Mouse (Mus musculus) retina, adult 2 months (tissue): ENCODE results near the gene Sac3d1.

Experiments
- DNase-seq: peaks from one replicate; pipeline ENCODE4 v3.0.0-alpha.2; 2012; ENCODE audit warnings: low read depth, low spot score

Gene Sac3d1

DNA sequence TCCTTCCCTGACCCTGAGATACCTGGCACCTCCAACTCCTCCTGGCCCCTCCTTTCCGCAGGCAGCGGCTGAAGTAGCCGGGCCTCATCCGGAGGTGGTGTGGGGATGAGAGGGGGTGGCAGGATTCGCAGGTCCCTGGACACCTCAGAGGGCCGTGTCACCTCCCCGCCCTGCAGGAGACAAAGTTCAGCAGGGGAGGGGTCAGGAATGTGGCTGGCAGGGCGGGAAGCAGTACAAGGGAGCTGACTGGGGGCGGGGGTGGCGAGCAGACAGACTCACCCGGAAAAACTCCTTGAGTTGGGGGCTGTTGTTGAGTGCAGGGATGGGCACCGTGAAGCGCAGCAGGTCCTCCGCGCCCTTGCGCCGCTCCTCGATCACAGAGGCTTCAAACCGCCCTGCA, 3.3 kb upstream of the Sac3d1 start:
- no peak for DNase-seq

DNA sequence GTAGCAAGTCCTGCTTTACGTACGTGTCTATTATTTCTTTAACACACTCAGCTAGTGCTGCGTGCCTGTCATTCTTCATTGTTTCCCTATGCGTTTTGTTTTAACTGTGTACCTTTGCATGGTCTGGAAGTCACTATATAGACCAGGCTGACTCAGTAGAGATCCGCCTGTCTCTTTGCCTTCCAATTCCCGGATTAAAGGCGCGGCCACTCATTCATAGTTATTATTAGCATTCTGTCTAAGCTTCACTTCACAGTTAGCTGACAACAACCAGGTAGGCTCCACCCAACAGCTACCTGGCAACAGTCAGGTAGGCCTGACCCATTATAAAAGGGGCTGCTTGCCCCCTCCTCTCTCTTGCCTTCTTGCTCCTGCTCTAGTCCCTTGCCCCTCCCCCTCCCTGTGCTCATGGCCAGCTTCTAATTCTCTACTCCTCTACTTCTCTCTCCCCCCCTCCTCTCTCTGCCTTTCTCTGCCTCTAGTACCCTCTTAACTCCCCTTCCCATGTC, 281 bp upstream of the Sac3d1 start:
- no peak for DNase-seq

DNA sequence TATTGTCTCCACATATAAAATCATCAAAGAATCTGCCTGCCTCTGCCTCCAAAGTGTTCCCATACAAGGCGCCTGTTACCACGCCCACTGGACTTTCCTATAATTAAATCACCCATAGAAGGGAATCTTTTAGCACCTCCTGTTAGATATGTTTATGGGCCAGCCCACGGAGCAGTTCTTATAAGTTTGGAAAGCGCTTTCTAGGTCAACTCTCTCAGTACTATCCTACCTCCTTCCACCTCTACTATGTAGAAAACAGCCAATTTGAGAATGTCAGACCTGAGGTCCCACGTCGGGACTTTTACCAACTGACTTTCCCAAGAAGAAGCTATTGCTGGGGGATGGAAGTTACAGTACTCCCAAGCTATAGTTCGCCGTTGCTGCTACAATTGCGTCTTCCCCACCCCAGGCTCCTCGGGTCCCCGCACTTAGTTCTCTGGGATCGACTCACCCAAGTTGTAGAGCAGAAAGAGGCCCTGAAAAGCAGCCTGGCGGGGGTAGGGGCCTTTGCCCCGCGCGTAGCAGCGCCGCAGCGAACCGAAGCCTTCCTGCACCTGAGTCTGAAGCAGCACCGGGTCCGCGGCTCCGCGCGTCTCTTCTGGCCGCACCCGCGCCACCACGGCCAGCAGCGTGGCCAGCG, 984 bp downstream of the Sac3d1 start:
- DNase-seq: no peak

DNA sequence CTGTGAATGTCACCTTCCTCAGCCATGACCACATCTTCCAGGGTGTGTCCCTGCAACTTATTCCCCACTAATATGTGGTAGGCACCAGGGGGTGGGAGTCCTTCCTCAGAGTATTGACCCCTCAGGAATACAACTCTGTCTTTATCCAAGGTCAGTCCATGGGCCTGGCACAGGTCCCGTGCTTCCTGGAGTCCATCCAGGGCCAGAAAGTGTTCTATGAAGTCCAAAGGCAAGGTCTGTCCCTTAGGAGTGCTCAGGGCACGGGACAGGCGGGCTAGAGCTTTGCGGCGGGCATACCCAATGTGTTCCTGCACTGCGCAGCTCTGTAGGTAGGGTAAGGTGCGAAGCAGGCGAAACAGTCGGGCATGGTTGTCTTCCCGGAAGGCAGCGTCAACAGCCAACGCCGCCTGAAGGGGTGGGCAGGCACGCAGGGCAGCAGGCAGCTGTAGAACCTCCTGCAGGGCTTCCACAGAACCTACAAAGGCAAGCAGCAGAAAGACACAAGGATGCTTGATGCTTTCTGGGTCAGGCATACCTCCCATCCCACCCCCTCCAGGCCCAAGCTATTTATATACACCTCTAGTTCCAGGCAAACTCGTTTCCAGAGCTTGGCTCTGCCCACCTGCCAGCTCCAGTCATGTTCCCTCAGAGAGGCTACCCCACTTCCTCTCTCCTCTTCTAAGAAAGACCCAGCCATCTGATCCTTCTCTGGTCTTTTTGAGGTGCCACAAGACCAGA, 2.2 kb downstream of the Sac3d1 start:
- no peak for DNase-seq

DNA sequence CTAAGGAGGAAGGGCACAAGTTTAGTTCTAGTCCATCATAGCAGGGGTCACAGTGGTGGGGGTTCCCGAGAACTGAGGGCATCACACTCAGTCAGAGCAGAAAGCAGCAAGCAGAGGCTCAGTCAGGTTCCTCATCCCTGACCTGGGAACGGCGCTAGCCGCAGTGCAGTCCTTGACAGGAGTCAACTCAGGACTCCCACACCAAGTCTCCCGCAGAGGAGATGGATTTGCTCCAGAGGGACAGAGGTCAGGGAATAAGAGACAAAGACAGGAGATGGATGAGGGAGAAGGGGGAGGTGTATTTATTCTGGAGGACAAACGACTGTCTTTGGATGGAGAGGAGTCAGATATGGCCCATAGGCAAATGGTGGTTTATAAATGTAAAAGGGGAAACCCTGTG, 5.3 kb downstream of the Sac3d1 start:
- DNase-seq: no peak

DNA sequence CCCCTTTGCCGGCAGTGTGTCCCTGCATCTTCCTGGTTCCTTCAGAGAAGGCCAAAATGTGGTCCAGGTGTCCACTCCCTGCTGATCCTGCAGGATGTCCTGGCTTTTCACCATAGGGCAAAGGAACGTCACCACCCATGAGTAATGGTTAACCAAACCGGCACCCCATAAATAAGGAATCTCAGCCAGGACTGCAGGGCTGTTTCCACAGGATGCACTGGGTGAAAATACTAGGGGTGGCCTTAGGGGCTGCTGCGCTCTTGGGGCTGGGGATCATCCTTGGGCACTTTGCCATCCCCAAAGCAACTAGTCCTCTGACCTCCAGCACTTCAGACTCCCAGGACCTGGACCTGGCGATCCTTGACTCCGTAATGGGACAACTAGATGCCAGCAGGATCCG, 12.9 kb downstream of the Sac3d1 start, which contains the start of gene Naaladl1:
TSS of gene Naaladl1 (plus strand) at position 197 of the 400 bp plus-strand sequence.
- no peak for DNase-seq

DNA sequence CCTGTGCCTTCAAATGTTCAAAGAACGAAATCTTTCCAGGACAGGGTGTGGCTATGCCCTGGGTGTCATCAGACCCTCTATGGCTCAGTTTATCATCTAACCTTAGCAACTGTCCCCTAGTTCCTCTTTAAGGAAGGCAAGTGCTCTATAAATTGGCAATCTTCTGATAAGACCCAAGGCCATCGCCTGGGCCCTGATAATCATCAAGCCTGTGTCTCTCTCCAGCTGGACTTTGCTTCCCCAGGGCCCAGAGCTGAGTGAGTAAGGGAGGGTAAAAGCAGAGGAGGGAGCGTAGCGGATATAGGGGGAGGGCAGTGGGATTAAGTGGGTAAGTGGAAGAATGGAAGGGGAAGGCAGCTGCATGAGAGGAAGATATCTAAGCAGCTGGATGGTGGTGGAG, 14.0 kb downstream of the Sac3d1 start:
- DNase-seq: no peak

DNA sequence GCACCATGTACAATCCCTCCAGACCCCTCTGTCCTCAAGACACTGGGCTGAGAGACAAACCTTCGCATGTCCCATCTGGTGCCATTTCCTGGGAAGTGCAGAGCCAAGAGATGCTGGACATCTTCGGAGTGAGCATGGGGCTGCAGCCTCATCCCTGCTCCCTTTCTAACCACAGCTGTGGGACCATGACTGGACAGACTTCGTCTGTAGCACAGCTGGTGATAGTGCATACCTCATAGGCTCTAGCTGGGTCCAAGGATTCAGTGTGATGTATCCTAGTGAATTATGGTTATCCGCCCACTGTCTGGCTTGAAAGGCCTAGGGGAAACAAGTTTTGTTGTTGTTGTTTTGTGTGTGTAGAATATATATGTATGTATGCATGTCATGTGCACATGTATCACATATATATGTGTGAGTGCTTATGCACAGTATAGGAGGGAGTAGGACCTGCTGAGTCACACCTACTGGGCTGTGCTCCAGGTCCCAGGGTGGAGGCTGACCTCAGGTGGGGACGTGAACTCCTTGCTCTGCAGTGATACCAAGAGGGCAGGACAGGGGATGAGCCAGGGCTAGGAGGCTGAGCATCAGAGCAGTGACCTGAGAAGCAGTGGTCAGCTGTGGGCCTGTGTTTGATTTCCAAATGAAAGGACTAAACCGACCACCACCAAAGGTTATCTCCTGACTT, 16.1 kb downstream of the Sac3d1 start:
- DNase-seq: no peak

DNA sequence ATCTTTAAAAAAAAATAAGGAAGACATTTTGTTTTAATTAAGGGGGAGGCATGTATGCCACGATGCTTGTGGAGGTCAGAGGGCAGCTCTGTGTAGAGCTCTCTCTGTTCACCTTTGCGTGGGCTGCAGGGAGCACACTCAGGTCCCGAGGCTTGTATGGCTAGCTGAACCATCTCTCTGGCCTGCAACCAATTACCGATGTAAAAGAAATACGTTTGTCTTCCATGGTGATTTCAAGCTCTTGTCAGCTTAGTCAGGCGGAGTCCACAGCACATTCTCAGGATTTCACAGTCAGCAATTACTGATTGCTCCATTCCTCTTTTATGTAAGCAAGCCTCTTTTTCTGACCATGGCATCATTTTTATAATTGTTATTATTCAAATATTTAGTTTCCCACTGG, 17.3 kb downstream of the Sac3d1 start:
- no peak for DNase-seq

DNA sequence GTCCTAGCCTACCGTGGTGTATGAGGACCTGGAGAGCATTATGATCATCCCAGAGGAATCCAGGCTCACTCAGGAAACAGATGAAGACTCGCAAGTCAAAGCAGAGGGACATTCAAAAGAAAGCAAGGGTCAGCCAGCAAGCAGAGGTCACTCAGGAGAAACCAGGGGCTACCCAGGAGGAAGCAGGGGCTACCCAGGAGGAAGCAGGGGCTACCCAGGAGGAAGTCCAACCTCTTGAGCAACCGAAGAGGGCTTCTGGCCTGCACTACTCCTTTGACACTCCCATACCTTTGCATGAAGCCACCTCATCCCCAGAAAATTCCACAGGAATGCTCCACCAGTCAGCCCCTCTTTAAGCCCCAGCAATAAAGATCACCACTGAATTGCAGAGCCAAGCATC, 20.6 kb downstream of the Sac3d1 start:
- no peak for DNase-seq

DNA sequence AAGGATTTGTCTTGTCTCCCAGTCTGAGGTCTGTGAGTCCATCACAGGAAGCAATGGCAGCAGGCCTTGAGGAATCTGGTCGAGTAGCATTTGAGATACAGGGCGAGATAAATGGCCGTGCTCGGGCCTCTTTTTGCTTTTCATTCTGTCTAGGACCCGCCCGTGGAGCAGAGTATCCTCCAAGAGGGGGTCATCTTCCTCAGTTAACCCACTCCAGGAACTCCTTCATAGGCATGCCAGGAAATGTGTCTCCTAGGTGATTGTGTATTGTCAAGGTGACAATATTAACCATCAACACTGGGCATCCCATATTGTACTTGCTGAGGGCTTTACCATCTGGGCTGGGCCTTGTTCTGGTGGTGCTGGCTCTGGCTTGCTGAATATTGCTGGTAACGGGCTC, 24.3 kb downstream of the Sac3d1 start, which contains the start of gene AC131692.1:
TSS of gene AC131692.1 (plus strand) at position 301 of the 400 bp plus-strand sequence.
- DNase-seq: no peak

DNA sequence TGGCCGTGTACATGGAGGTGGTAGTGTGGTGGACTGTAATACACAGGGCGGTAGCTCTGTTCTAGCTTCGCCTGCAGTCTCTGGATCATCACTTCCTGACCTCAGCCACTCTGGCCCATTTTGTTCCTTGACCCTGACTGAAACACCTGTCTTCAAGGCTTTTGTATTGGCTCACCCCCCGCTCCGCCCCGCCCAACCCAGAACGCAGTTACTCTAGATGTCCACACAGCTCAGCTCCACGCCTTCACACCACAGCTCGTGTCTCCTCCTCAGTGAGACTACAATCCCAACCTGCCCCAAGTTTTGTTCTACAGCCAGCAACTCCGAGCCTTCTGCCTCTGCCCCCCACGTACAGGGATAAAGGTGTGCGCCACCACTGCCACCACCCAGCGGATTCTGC, 29.6 kb downstream of the Sac3d1 start:
- no peak for DNase-seq

DNA sequence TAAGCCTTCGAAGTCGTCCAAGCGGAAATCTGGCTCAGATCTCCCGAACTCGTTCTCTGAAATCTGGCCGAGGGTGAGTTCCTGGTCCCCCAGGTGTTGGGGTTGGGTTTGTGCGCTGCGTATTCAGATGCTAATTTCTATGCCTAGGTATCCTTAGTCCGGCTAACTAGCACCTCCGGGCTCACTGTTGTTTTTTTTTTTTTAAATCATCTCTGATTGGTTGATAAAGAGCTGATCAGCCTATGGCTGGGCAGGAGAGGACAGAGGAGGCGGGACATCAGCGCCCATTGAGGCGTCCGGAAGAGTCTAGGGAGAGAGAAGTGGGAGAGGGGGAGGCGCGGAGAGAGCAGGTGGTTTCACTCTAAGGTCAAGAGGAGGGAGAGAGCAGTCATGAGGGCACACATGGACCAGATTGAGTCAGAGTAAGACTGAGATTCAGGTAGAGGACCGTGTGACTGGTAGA, 33.0 kb downstream of the Sac3d1 start:
- no peak for DNase-seq

DNA sequence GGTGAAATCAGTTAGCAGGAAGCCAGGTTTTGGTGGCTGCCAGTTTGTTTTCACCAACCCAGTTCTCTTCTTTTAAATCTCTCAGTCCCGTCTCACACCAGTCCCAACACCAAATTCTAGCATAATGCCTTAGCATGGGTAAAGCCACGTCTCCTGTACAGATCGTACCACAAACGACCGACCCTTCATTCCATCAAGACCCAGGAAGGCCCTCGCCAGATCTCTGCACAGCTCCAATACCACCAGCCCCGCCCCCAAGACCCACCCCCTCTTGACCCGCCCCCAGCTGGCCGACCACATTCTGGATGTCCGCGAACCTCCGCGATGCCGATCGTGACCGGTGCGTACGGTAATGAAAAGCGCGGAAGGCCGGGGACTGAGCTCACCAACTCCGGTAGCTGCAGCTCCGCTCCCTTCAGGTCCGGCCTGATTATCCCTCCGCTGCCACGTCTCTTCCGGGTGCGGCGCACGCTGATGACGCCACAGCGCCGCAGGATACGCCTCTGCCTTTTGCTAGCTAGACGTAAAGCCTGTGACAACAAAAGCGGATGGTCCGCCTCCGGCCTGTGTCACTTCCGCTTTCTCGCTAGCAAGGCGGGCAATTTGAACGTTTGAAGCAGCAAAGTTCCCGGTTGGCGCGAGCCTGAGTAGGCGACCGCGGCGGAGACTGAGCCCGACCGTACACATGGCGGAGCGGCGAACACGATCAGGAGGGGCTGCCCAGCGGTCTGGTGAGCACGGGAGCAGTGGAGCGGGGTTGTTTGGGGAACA, 33.8 kb downstream of the Sac3d1 start, which contains the start of the genes Zfpl1 and Cdca5:
TSS of gene Zfpl1 (minus strand) at position 479 of the 771 bp plus-strand sequence.
TSS of gene Cdca5 (plus strand) at position 506 of the 771 bp plus-strand sequence.
- peak; percentile 97 for DNase-seq

DNA sequence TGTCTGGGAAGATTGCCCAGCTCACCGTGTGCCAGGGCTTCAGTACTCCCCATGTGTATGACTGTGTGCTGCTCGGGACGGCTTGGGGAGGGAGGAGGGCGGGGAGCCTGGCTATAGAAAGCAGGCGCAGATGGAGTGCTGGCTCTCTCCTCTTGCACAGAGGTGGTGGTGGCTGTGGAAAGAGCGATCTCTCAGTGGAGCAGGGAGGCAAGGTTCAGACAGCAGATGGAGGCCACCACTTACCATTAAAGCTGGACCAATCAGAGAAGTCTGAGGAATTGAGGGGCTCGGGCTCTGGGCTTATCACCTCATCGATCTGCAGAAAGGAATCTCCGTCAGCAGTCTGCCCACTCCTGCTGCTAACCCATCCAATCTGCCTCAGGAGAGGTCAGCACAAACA, 36.3 kb downstream of the Sac3d1 start, which contains the start of gene Gm28374:
TSS of gene Gm28374 (minus strand) at position 101 of the 400 bp plus-strand sequence.
- DNase-seq: no peak

DNA sequence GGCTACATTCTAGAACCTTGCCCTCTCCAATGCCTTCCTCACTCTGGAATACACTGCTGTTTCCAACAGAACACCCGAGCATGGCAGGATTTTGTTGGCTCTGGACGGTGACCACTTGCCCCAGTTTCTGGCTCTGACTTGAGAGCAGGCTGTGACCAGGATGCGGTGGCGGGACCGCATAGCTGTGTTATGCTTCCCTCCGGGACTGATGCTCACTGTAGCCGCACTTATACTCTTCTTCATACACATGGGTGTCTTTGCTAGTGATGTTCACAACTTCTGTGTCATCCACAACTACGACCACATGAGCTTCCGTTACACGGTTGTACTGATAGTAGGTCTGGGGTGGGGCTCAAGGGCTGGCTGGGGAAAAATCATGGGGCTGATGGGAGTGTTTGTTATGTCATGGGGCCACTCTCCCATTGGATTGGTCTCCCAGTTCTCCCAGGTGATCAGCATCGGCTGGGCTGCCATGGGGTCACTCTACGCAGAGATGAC, 38.4 kb downstream of the Sac3d1 start, which contains the start of gene Tmem262:
TSS of gene Tmem262 (plus strand) at position 51 of the 498 bp plus-strand sequence.
- DNase-seq: no peak

DNA sequence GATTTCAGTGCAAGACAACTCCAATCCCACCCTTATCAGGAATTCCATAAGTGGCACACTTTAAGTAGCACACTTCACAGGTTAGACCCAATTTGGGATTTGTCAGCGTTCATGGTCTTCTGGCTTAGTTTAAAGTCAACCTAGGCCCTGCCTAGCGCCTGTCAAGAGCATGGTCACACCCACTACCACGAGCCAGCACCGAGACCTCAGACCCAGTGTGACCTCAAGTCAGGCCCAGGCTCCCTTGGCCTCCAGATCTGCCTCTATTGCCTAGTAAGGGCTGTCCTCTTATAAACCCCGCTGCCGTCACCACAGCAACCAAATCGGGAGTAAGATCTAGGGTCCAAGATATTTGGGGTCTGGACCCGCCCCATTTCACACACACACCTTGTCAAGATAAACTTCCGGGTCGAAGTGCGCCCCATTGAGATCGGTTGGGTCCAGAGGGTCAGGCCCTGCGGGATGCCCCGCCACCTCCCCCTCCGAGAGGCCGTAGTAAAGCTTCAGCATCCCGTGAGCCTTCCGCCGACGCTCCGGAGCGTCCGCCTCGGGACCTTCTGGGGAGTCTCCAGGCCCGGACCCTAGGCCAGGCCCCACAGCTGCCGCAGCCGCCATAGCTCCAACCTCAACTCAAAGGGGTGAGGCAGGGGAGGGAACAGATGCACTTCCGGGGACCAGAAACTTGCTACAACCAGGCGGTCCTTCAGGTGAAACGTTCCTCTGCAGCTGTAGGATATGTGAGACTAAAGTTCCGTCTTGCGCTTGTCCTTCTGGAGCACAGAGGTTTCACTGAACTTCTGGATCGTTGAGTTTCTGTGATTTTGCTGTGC, 41.7 kb downstream of the Sac3d1 start, which contains the start of gene Vps51:
TSS of gene Vps51 (minus strand) at position 668 of the 830 bp plus-strand sequence.
- peak; percentile 90 for DNase-seq

DNA sequence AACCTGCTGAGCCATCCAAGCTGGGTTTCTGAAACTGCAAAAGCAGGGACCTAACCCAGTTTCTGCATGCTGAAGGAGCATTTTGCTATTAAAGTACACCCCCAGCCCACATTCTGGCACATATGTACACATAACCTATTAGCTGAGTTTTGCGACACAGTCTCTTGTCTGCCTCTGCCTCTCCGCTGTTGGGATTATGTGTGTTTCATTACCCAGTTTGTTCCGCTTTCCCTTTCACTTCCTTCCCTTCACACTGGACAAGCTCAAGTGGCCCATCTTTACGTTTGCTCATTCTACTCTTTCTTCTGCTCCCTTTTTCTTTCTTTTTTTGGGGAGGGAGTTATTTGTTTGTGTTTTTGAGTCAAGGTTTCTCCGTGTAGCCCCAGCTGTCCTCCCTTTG, 44.6 kb downstream of the Sac3d1 start:
- DNase-seq: no peak

DNA sequence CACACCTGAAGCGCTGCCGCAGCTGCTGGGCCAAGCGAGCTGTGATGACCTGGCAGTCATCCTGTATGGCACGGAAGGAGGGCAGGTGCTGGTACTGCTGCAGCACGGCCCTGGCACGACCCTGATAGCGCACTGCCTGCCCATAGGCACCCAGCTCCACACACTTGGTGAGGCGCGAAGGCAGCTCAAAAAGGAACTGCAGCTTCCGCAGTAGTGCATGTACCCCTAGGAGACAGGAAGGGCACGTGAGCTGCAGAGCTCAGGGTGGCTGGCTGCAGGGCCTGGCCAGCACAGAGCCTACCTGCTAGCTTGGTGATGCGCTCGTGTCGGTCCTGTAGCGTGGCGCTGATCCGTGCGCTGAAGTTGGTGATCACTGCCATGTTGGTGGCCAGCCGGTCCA, 47.2 kb downstream of the Sac3d1 start:
- no peak for DNase-seq
